ENCODE assay signal across 18 mouse cellular contexts in the genomic region with DNA sequence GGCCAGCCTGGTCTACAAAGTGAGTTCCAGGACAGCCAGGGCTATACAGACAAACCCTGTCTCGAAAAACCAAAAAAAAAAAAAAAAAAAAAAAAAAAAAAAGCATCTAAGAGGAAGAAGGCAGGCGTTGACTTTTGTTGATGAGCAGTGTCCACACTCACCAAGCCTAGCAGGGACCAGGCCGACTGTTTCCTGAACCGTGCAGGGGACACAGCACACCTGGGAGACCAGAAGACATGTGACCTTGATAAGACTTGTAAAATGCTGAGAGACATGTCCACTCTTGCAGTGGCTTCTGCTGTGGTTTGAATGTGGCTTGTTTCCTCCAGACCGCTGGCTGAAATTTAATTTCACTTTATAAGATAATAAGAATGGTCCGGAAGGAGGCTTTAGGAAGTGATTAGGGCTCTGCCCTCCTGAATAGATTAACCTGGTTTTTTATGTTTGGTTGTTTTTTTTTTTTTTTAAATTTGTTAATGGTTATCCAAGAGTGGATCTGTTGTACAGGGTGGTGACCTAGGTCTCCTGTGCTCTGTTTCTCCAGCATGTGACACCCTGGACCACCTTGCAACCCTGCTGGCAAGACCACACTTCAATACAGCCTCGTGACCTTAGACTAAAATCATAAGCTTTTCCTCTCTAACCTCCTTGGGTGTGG. TPM values are rescaled to one million over a fixed set of nuclear protein-coding genes. Genes with fewer than 3 reads are reported as not detected.
DNase-seq lines count a peak whose midpoint lies in the region; ATAC-seq and TF ChIP-seq lines count a peak whose summit lies in the region.
"Had no signal": no experiment of that assay in that cellular context is flagged by ENCODE, and none has a peak within 500 bp of the region (broad histone marks: within the 10 kb centered on the region; RNA-seq: fewer than 3 reads in every experiment).

No protein-coding gene starts in this region.

- H3K9ac ChIP-seq in hindbrain, embryonic 16.5 days (ENCODE audit: low read depth, low read length) = no peak overlapping the region
- no peak overlapping the region for H3K9ac ChIP-seq in midbrain, embryonic 16.5 days (ENCODE audit: low read depth, low read length)
- H3K9ac ChIP-seq in forebrain, postnatal 0 days = no peak overlapping the region
- H3K9ac ChIP-seq: embryonic facial prominence, embryonic 15.5 days; forebrain, embryonic 12.5 days; hindbrain, embryonic 13.5 days; lung, embryonic 14.5 days; neural tube, embryonic 15.5 days had no signal

- peaks cover 5% of the 10 kb centered on the region; the same call in 1 of the 2 replicates for H3K36me3 ChIP-seq in hindbrain, embryonic 10.5 days
- 0 out of 2 replicates have a peak, but pooled peaks cover 2% of the 10 kb centered on the region for H3K36me3 ChIP-seq in hindbrain, embryonic 16.5 days (ENCODE audit: control insufficient read depth, insufficient read depth, low read length)
- peaks cover 8% of the 10 kb centered on the region; the same call in 1 of the 2 replicates for H3K36me3 ChIP-seq in midbrain, embryonic 10.5 days
- H3K36me3 ChIP-seq in midbrain, embryonic 16.5 days (ENCODE audit: control insufficient read depth, insufficient read depth, low read length) = no peaks in the 10 kb centered on the region; the same call in 1 of the 2 replicates
- H3K36me3 ChIP-seq in forebrain, postnatal 0 days (ENCODE audit: insufficient read depth) = no peaks in the 10 kb centered on the region
- H3K36me3 ChIP-seq: embryonic facial prominence, embryonic 15.5 days; forebrain, embryonic 12.5 days; limb, embryonic 10.5 days; neural tube, embryonic 15.5 days had no signal

- H3K4me3 ChIP-seq in hindbrain, embryonic 10.5 days = no peak overlapping the region
- H3K4me3 ChIP-seq in hindbrain, embryonic 16.5 days (ENCODE audit: low read length) = no peak overlapping the region
- no peak overlapping the region for H3K4me3 ChIP-seq in midbrain, embryonic 10.5 days
- no peak overlapping the region for H3K4me3 ChIP-seq in midbrain, embryonic 16.5 days (ENCODE audit: low read depth, low read length)
- no peak overlapping the region for H3K4me3 ChIP-seq in forebrain, postnatal 0 days (ENCODE audit: low read depth, low read length)
- H3K4me3 ChIP-seq: embryonic facial prominence, embryonic 15.5 days; forebrain, embryonic 12.5 days; hindbrain, embryonic 13.5 days; limb, embryonic 10.5 days; neural tube, embryonic 15.5 days had no signal

- WGBS in hindbrain, embryonic 10.5 days = 87% methylated on average over 7 of the region's 7 CpGs
- 81% methylated on average over 7 of the region's 7 CpGs for WGBS in hindbrain, embryonic 16.5 days
- WGBS in midbrain, embryonic 10.5 days = 83% methylated on average over 6 of the region's 7 CpGs
- 82% methylated on average over 7 of the region's 7 CpGs for WGBS in midbrain, embryonic 16.5 days
- WGBS in forebrain, postnatal 0 days = 83% methylated on average over 7 of the region's 7 CpGs

- H3K4me1 ChIP-seq in hindbrain, embryonic 10.5 days (replicated peaks) = peaks cover 53% of the 10 kb centered on the region
- peaks cover 23% of the 10 kb centered on the region for H3K4me1 ChIP-seq in hindbrain, embryonic 16.5 days (ENCODE audit: control insufficient read depth, insufficient read depth, low read depth, low read length)
- peaks cover 56% of the 10 kb centered on the region for H3K4me1 ChIP-seq in midbrain, embryonic 10.5 days
- H3K4me1 ChIP-seq in midbrain, embryonic 16.5 days (ENCODE audit: control insufficient read depth, insufficient read depth, low read length) = peaks cover 12% of the 10 kb centered on the region
- peaks cover 4% of the 10 kb centered on the region for H3K4me1 ChIP-seq in forebrain, postnatal 0 days (ENCODE audit: insufficient read depth)

- ATAC-seq in hindbrain, embryonic 16.5 days = no peak
- no peak for ATAC-seq in midbrain, embryonic 16.5 days
- ATAC-seq in common myeloid progenitor, adult 5-6 weeks (replicated peaks; ENCODE audit: low read depth, poor library complexity, severe bottlenecking) = peak; percentile 36; the same call in 1 of the 2 replicates
- ATAC-seq in megakaryocyte-erythroid progenitor cell, adult 5-6 weeks (replicated peaks; ENCODE audit: low FRiP score, low TSS enrichment, poor library complexity, severe bottlenecking) = peak; percentile 35
- no peak for ATAC-seq in forebrain, postnatal 0 days

- TF ChIP-seq CTCF in forebrain, postnatal 0 days (IDR thresholded peaks at IDR 0.05; ENCODE audit: low read depth) = no peak

- no peak for DNase-seq in hindbrain, embryonic 10.5 days (ENCODE audit: low spot score)
- no peak for DNase-seq in midbrain, embryonic 10.5 days (ENCODE audit: low spot score)
- DNase-seq in forebrain, postnatal 0 days = no peak
- no peak for DNase-seq in left cerebral cortex, adult 18-20 months (ENCODE audit: low spot score in 2 of 2)
- DNase-seq: adrenal gland, adult 8-10 months; cerebellum, adult 2 months; lung, embryonic 14.5 days; right cerebral cortex, postnatal 4 days; thymus, adult 18-20 months had no signal

- H3K4me2 ChIP-seq in hindbrain, embryonic 16.5 days (ENCODE audit: low read length) = no peak overlapping the region
- no peak overlapping the region for H3K4me2 ChIP-seq in midbrain, embryonic 16.5 days (ENCODE audit: low read length)
- H3K4me2 ChIP-seq in forebrain, postnatal 0 days (ENCODE audit: low read depth) = no peak overlapping the region
- H3K4me2 ChIP-seq: embryonic facial prominence, embryonic 15.5 days; forebrain, embryonic 12.5 days; hindbrain, embryonic 13.5 days; lung, embryonic 14.5 days; neural tube, embryonic 15.5 days had no signal

- H3K27me3 ChIP-seq in hindbrain, embryonic 10.5 days (ENCODE audit: insufficient read depth, poor library complexity, severe bottlenecking) = no peaks in the 10 kb centered on the region
- H3K27me3 ChIP-seq in hindbrain, embryonic 16.5 days (replicated peaks; ENCODE audit: control insufficient read depth, insufficient read depth, low read length) = no peaks in the 10 kb centered on the region
- H3K27me3 ChIP-seq in midbrain, embryonic 10.5 days (ENCODE audit: low read depth, poor library complexity, severe bottlenecking) = no peaks in the 10 kb centered on the region
- H3K27me3 ChIP-seq in midbrain, embryonic 16.5 days (ENCODE audit: control insufficient read depth, insufficient read depth, low read depth, low read length) = no peaks in the 10 kb centered on the region
- H3K27me3 ChIP-seq in forebrain, postnatal 0 days (ENCODE audit: insufficient read depth, low read length) = no peaks in the 10 kb centered on the region
- H3K27me3 ChIP-seq: embryonic facial prominence, embryonic 15.5 days; forebrain, embryonic 12.5 days; hindbrain, embryonic 13.5 days; neural tube, embryonic 15.5 days had no signal

- peak overlapping the region; percentile 83 for H3K27ac ChIP-seq in hindbrain, embryonic 10.5 days
- H3K27ac ChIP-seq in hindbrain, embryonic 16.5 days (ENCODE audit: low read depth, low read length) = no peak overlapping the region
- H3K27ac ChIP-seq in midbrain, embryonic 10.5 days (replicated peaks) = peak overlapping the region; percentile 78
- H3K27ac ChIP-seq in midbrain, embryonic 16.5 days (ENCODE audit: low read length) = no peak overlapping the region
- H3K27ac ChIP-seq in forebrain, postnatal 0 days (ENCODE audit: low read depth, low read length) = no peak overlapping the region
- H3K27ac ChIP-seq: embryonic facial prominence, embryonic 15.5 days; hindbrain, embryonic 13.5 days; limb, embryonic 10.5 days; neural tube, embryonic 15.5 days had no signal

- no peaks in the 10 kb centered on the region for H3K9me3 ChIP-seq in hindbrain, embryonic 10.5 days
- no peaks in the 10 kb centered on the region for H3K9me3 ChIP-seq in hindbrain, embryonic 16.5 days (ENCODE audit: control insufficient read depth, low read length)
- no peaks in the 10 kb centered on the region for H3K9me3 ChIP-seq in midbrain, embryonic 10.5 days (replicated peaks)
- no peaks in the 10 kb centered on the region for H3K9me3 ChIP-seq in midbrain, embryonic 16.5 days (replicated peaks; ENCODE audit: control insufficient read depth, low read length, poor library complexity, severe bottlenecking)
- no peaks in the 10 kb centered on the region for H3K9me3 ChIP-seq in forebrain, postnatal 0 days (ENCODE audit: low read length)
- H3K9me3 ChIP-seq: embryonic facial prominence, embryonic 15.5 days; forebrain, embryonic 12.5 days; hindbrain, embryonic 13.5 days; limb, embryonic 10.5 days; neural tube, embryonic 15.5 days had no signal

RNA-seq across cellular contexts. Expression of a gene that starts 28.4 kb away (rescaled TPM):
- polyA plus RNA-seq in hindbrain, embryonic 10.5 days (2016; fragmentation: Nextera tagmentation; extraction: Ambion mirVana) = 99.5 and 115 TPM in 2 replicates
- 68.3 and 80.3 TPM in 2 replicates for polyA plus RNA-seq in hindbrain, embryonic 16.5 days (2015; fragmentation: Nextera tagmentation; extraction: Ambion mirVana)
- 110 and 133 TPM in 2 replicates for polyA plus RNA-seq in midbrain, embryonic 10.5 days (2016; fragmentation: Nextera tagmentation; extraction: Ambion mirVana)
- polyA plus RNA-seq in midbrain, embryonic 16.5 days (2015; fragmentation: Nextera tagmentation; extraction: Ambion mirVana) = 77.1 and 80.2 TPM in 2 replicates
- total RNA-seq in common myeloid progenitor, adult 5-6 weeks (2017) = 24.4 and 28.5 TPM in 2 replicates
- 14.0 and 16.5 TPM in 2 replicates for total RNA-seq in megakaryocyte-erythroid progenitor cell, adult 5-6 weeks (2014; fragmentation: Nextera tagmentation)
- 14.3 and 19.4 TPM in 2 replicates for total RNA-seq in megakaryocyte-erythroid progenitor cell, adult 5-6 weeks (2017)
- 103 and 120 TPM in 2 replicates for total RNA-seq in forebrain, postnatal 0 days (2014; rRNA removed)
- polyA plus RNA-seq in forebrain, postnatal 0 days (2015; fragmentation: Nextera tagmentation; extraction: Ambion mirVana) = 31.2 and 42.8 TPM in 2 replicates
- 10 to 100 TPM; 40.7 TPM for total RNA-seq in left cerebral cortex, adult 18-20 months (2021)

RNA-seq across cellular contexts. Expression of a gene that starts 28.5 kb away (rescaled TPM):
- 45.5 and 52.8 TPM in 2 replicates for polyA plus RNA-seq in hindbrain, embryonic 10.5 days (2016; fragmentation: Nextera tagmentation; extraction: Ambion mirVana)
- polyA plus RNA-seq in hindbrain, embryonic 16.5 days (2015; fragmentation: Nextera tagmentation; extraction: Ambion mirVana) = 101 and 112 TPM in 2 replicates
- polyA plus RNA-seq in midbrain, embryonic 10.5 days (2016; fragmentation: Nextera tagmentation; extraction: Ambion mirVana) = 40.1 and 45.2 TPM in 2 replicates
- 78.7 and 82.5 TPM in 2 replicates for polyA plus RNA-seq in midbrain, embryonic 16.5 days (2015; fragmentation: Nextera tagmentation; extraction: Ambion mirVana)
- 7.9 and 14.9 TPM in 2 replicates for total RNA-seq in common myeloid progenitor, adult 5-6 weeks (2017)
- total RNA-seq in megakaryocyte-erythroid progenitor cell, adult 5-6 weeks (2014; fragmentation: Nextera tagmentation) = 76.7 and 91.5 TPM in 2 replicates
- total RNA-seq in megakaryocyte-erythroid progenitor cell, adult 5-6 weeks (2017) = 16.9 and 20.4 TPM in 2 replicates
- 25.5 and 43.0 TPM in 2 replicates for total RNA-seq in forebrain, postnatal 0 days (2014; rRNA removed)
- polyA plus RNA-seq in forebrain, postnatal 0 days (2015; fragmentation: Nextera tagmentation; extraction: Ambion mirVana) = 69.9 and 75.9 TPM in 2 replicates
- total RNA-seq in left cerebral cortex, adult 18-20 months (2021) = 100 to 1,000 TPM; 137 to 148 TPM

RNA-seq across cellular contexts. Expression of a gene that starts 49.8 kb away (rescaled TPM):
- 30.5 and 34.7 TPM in 2 replicates for polyA plus RNA-seq in hindbrain, embryonic 10.5 days (2016; fragmentation: Nextera tagmentation; extraction: Ambion mirVana)
- 37.5 and 40.6 TPM in 2 replicates for polyA plus RNA-seq in hindbrain, embryonic 16.5 days (2015; fragmentation: Nextera tagmentation; extraction: Ambion mirVana)
- 30.6 and 30.7 TPM in 2 replicates for polyA plus RNA-seq in midbrain, embryonic 10.5 days (2016; fragmentation: Nextera tagmentation; extraction: Ambion mirVana)
- 36.6 and 37.0 TPM in 2 replicates for polyA plus RNA-seq in midbrain, embryonic 16.5 days (2015; fragmentation: Nextera tagmentation; extraction: Ambion mirVana)
- total RNA-seq in common myeloid progenitor, adult 5-6 weeks (2017) = 50.3 and 66.4 TPM in 2 replicates
- total RNA-seq in megakaryocyte-erythroid progenitor cell, adult 5-6 weeks (2014; fragmentation: Nextera tagmentation) = 75.4 and 82.3 TPM in 2 replicates
- total RNA-seq in megakaryocyte-erythroid progenitor cell, adult 5-6 weeks (2017) = 97.2 and 145 TPM in 2 replicates
- total RNA-seq in forebrain, postnatal 0 days (2014; rRNA removed) = 9.7 and 11.5 TPM in 2 replicates
- polyA plus RNA-seq in forebrain, postnatal 0 days (2015; fragmentation: Nextera tagmentation; extraction: Ambion mirVana) = 28.0 and 34.4 TPM in 2 replicates
- 10 to 100 TPM; 19.4 to 21.3 TPM for total RNA-seq in left cerebral cortex, adult 18-20 months (2021)

RNA-seq across cellular contexts. Expression of a gene that starts 50.2 kb away (rescaled TPM):
- polyA plus RNA-seq in hindbrain, embryonic 10.5 days (2016; fragmentation: Nextera tagmentation; extraction: Ambion mirVana) = 62.5 and 67.9 TPM in 2 replicates
- polyA plus RNA-seq in hindbrain, embryonic 16.5 days (2015; fragmentation: Nextera tagmentation; extraction: Ambion mirVana) = 119 and 123 TPM in 2 replicates
- polyA plus RNA-seq in midbrain, embryonic 10.5 days (2016; fragmentation: Nextera tagmentation; extraction: Ambion mirVana) = 62.0 and 66.0 TPM in 2 replicates
- 96.6 and 112 TPM in 2 replicates for polyA plus RNA-seq in midbrain, embryonic 16.5 days (2015; fragmentation: Nextera tagmentation; extraction: Ambion mirVana)
- 38.2 and 44.2 TPM in 2 replicates for total RNA-seq in common myeloid progenitor, adult 5-6 weeks (2017)
- 84.0 and 105 TPM in 2 replicates for total RNA-seq in megakaryocyte-erythroid progenitor cell, adult 5-6 weeks (2014; fragmentation: Nextera tagmentation)
- 56.1 and 59.7 TPM in 2 replicates for total RNA-seq in megakaryocyte-erythroid progenitor cell, adult 5-6 weeks (2017)
- 65.6 and 68.4 TPM in 2 replicates for total RNA-seq in forebrain, postnatal 0 days (2014; rRNA removed)
- polyA plus RNA-seq in forebrain, postnatal 0 days (2015; fragmentation: Nextera tagmentation; extraction: Ambion mirVana) = 79.9 and 105 TPM in 2 replicates
- total RNA-seq in left cerebral cortex, adult 18-20 months (2021) = 10 to 100 TPM; 90.5 to 91.4 TPM

Comparison
In these comparisons a context has a peak if more than half of its experiments do, and no peak if none do; other contexts are left out.
1. H3K27ac ChIP-seq: peak in hindbrain, embryonic 10.5 days (single experiment) and midbrain, embryonic 10.5 days (single experiment); none in hindbrain, embryonic 16.5 days (single experiment), midbrain, embryonic 16.5 days (single experiment) and forebrain, postnatal 0 days (single experiment).
2. ATAC-seq: peak in common myeloid progenitor, adult 5-6 weeks (single experiment) and megakaryocyte-erythroid progenitor cell, adult 5-6 weeks (single experiment); none in hindbrain, embryonic 16.5 days (single experiment), midbrain, embryonic 16.5 days (single experiment) and forebrain, postnatal 0 days (single experiment).